Mouse (Mus musculus) mouse embryonic stem cell (cell line): Measurements from ENCODE around the gene H2-M5.

Source experiments
- in situ Hi-C, 2 experiments: fragments of 300-500 bp; cut with MboI; formaldehyde crosslinking; loops; 1 replicate in 1 of 2; 3 replicates in 1 of 2; pipeline ENCODE4 v1.14.3; 2019 to 2020; ENCODE audit warnings: low sequenced_read_pairs in 2 of 2, low pct_unique_long_range_greater_than_20kb in 1 of 2, mixed read lengths in 1 of 2; ENCODE audit not compliant: unreplicated experiment in 1 of 2

H2-M5 gene

DNA sequence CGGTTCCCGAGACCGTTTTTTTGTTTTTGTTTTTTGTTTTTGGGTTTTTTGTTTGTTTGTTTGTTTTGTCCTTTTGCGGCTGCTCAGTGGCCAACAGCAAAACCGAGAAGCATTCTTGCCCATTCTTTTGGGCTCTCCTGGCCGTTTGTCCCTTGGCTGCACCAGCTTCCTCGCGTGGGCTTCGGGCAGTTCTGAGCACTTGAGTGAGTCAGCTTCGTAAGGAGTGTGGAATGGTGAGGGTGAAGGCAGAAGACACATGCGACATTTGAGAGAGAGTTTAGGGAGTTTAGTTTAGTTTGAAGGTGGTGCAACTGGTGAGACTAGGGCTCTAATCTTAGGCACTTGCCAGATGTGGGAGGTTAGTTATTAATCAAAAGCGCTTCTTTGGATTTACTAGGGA, 30.5 kb downstream of the H2-M5 start:
- in situ Hi-C loops: no loop called here

DNA sequence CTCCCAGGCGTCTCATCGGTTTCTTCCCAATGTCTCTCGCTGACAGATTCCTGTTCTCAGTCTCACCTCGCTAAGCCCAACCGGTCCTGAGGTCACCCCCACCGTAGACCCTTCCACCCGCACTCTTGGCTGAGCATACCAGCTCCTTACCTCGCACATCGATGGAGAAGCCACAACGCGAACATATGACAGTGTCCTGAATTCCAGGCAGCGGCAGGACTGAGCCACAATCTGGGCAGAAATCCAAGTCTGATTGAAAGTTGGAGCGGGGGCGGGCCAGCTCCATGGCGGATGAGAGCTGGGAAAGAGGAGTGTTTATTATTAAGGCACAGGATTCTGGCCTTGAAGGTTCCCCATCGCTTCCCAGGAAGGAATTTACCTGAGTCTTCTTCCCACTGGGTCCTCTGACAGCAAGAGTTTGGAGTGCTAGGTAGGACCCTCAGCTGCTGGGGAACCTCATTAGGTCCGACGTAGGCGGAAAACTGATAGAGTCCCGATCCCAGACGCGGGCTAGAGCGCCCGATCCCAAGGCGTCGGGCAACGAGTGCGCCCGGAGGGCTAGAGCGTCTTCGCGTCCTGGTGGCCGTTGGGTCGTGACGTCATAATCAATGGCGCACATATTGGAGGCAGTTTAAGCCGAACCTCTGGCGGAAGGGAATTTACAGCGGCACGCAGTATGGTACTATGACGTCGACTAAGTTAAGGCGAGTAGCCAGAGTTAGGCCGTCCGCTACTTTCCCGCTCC, 31.2 kb downstream of the H2-M5 start, which contains the start of the genes Znrd1 and Znrd1as:
Znrd1 (minus strand) TSS at position 561 of the 745 bp plus-strand sequence.
Znrd1as (plus strand) TSS at position 594 of the 745 bp plus-strand sequence.
- in situ Hi-C loops: no loop called here

DNA sequence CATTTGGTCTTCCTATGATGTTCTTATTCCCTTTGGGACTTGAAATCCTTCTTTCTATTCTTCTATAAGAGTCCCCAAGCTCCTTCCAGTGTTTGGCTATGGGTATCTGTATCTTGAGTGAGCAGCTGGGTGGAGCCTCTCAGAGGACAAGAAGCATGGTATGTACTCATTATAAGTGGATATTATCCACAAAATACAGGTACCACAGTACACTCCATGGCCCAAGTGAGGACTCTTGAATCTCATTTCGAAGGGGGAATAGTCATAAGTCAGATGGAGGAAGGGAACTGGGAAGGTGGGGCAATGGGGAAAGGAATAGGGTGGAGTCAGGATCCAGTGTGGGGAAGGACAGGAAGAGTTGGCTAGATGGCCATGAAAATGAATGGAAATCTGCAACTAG, 36.3 kb downstream of the H2-M5 start:
- in situ Hi-C loops: no loop called here

GRCm38 (mm10) chr17:36952631-36953030, 36.7 kb downstream of the H2-M5 start:
- in situ Hi-C loops: no loop called here

DNA sequence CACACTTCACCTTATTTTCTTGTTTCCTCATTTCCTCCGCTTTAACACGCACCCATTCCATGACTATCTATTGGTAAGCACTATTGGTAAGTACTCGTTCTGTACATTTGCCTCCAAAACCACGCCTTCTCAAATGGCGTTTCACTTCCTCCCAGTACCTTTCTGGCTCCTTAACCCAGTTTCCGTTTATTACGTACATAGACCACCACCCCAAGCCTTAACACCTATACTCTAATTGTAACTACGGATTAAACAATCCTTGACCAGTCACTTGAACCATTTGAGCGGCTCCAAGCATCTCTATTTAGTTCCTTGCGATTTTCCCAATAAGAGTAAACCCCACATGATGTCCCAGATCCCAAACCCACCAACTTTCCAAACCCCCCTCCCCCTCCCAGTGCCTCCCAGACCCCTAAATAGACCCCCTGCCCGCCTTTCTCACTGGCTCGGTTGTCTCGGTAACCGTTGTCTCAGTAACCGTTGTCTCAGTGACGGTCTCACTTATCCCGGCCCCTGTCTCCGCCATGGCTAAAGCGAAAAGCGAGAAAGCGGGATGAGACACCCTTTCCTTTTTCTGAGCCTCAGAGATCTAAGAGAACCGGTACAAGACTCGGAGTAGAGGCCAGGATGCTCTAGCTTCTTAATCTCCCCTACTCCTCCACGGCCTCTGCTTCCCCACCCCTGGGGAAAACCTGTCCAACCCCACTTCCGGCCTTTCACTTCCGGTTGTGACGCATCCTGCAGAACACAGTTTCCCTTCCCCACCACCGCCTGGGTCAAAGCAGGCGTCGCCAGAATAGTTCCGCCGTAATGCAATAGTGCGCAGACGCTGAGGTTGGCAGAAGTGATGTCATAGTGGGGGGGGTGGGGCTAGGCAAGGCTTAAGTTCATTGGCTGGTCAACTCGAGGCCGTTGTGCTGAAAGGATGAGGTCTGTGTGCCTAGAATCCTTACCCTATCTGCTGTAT, 38.1 kb downstream of the H2-M5 start, which contains the start of gene Ppp1r11:
Ppp1r11 (minus strand) TSS at position 761 of the 967 bp plus-strand sequence.
- in situ Hi-C loops: no loop called here

GRCm38 (mm10) chr17:36949265-36949664, 40.1 kb downstream of the H2-M5 start:
- in situ Hi-C loops: no loop called here

DNA sequence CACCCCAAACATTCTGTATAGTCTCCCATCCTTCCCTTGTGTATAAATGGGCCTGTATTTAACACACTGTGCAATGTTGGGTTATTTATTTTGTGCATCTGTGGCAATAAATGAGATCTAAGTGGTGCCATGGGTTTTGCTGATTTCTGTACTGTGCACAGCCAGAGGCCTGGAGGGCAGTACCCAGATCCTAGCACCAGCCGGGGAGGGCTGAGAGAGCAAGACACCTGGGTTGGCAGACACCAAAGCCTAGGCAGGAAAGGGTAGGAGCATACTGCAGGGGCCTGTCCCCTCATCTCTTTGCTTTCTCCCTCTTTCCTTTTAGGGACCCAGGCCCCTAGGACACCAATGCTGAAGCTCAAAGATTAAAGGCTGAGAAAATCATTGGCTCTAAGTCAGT, 41.1 kb downstream of the H2-M5 start:
- in situ Hi-C loops: no loop called here

DNA sequence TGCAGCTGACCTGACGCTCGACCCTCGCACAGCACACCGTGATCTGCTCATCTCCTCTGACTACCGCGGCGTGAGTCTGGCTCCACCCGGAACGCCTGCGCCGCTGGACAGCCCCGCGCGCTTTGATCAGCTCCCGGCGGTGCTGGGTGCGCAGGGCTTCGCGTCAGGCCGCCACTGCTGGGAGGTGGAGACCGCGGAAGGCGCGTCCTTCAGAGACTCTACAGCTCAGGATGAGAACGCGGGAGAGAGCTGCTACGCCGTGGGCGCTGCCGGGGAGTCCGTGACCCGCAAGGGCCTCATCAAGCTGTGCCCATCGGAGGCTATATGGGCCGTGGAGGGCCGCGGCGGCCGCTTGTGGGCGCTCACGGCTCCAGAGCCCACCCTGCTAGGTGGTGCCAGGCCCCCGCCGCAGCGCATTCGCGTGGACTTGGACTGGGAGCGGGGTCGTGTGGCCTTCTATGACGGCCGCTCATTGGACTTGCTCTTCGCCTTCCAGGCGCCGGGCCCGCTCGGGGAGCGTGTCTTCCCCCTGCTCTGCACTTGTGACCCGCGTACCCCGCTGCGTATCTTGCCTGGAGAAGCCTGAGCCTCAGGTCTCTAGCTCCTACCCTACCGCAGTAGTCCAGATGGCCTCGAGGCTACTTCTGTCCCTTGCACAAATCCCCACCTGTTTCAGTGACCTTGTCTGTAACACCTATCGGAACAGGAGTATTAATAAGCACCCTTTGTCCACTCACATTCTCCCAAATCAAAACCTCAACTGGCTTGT, 42.1 kb downstream of the H2-M5 start:
- in situ Hi-C loops: no loop called here

DNA sequence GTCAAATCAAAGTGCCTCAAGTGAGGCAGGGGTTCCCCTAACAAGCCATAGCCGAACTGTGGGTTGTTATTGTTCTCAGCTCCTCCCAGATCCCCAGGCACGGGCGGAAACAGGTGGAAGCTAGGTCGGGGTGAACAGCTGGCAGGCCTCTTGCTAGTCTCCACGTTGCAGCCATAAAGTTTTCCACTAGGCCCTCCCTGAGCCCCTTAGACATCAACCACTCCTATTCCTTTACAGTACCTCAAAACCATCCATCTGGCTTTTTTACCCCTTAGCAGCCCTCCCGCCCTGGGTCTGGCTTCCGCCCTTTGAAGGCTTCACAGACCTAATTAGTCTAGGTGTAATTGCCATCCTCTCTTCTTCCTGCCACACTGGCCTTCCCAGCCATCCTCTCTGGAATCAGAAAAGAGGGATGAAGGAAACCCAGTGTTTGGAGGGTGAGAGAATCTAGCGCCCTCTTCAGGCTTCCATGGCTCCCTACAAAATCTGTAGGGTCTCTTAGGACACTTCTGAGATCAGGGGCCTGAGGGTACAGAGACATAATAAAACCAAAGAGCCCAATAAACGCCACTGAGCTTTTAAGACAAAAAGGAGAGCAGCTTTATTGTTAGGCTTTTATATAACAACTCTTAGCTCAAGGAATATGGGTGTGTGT, 45.1 kb downstream of the H2-M5 start:
- in situ Hi-C loops: no loop called here

DNA sequence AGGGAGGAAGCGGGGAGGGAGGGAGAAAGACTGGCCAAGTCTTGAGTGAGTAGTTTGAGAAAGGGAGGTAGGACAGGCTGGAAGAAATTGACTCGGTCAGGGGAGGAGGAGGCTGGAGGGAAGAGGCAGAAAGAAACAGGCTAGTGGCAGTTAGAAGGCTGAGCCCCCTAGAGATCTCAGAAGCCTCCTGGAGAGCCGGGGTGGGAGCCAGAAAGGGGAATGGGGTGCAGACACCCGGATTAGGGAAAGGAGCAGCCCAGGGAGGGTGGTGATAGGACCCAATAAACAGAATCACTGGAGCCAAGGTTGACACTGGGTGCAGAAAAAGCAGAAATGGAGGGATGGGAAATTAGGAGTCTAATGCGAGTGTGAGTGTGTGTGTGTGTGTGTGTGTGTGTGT, 45.6 kb downstream of the H2-M5 start:
- in situ Hi-C loops: no loop called here

GRCm38 (mm10) chr17:36942791-36943471, 46.4 kb downstream of the H2-M5 start, which contains the start of gene Rnf39:
Gene Rnf39, plus strand, starts transcription at chr17:36942918.
- in situ Hi-C loops: no loop called here

DNA sequence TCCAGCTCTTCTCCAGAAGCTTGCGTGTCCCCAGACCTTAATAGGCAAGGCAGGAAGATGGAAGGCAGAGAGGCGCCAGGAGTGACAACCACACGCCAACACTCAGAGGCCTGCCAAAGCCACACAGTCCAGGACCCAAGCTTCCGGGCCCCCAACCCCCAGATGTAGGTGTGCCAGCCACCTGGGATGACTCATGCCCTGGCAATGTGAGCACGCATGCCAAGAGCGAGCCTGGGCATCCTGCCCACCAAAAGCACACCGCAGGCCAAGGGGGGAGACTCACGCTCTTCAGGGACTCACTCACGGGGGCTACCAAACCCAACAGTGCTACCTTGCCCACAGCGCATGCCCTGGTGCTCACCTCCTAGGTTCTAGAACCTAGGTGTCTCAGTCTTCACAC, 46.9 kb downstream of the H2-M5 start:
- in situ Hi-C loops: no loop called here

- in situ Hi-C loops: no loop called here
Observed at GRCm38 (mm10) chr17:36938056-36938455, 51.3 kb downstream of the H2-M5 start.
